Mouse (Mus musculus) megakaryocyte, embryonic 14.5 days (primary cell): ENCODE measurements around the gene Gm20517.
"Not testable (repeated sequence)": the region's sequence is repeated elsewhere in the genome, so short reads cannot be mapped to it uniquely, and the experiment has no call there.

Source experiments
- FLI1 ChIP-seq: IDR thresholded peaks from 2 replicates; pipeline ENCODE4 v1.6.1; 2012; ENCODE audit warnings: low read length, inconsistent platforms, mixed read lengths
- GATA1 ChIP-seq: IDR thresholded peaks from 3 replicates; pipeline ENCODE4 v1.6.1; 2012; ENCODE audit warnings: mixed read lengths, low read length, inconsistent platforms, borderline replicate concordance

DNA sequence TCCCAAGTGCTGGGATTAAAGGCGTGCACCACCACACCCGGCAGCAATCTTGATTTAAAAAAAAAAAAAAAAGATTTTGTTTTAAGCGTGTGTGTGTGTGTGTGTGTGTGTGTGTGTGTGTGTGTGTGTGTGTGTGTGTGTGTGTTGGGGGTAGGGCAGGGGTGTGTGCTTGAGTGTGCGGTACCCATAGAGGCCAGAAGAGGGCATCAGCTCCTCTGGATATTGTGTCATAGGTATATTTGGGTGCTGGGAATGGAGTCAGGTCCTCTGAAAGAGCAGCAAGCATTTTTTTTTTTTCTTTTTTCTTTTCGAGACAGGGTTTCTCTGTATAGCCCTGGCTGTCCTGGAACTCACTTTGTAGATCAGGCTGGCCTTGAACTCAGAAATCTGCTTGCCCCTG lies 13.2 kb downstream of the Gm20517 start:
- TF ChIP-seq GATA1, FLI1: not testable (repeated sequence)
